Mouse (Mus musculus) lung, embryonic 14.5 days (tissue): ENCODE measurements around the gene Frmd4b. TPM values are rescaled to one million over a fixed set of nuclear protein-coding genes. Genes with fewer than 3 reads are reported as not detected.

Experiments used
- ATAC-seq: fragments of 200-750 bp; cut with Nextera tagmentation; 2 replicates; pipeline ENCODE4 v1.8.0; 2017; ENCODE audit warnings: mild to moderate bottlenecking, moderate TSS enrichment, moderate library complexity; ENCODE audit not compliant: insufficient read depth
- DNase-seq: peaks from one replicate; pipeline ENCODE4 v3.0.0-alpha.2; 2015
- H3K27ac ChIP-seq: fragments of 300-500 bp; sonication (generic); 2 replicates; pipeline ENCODE4 v1.5.1; 2014; ENCODE audit warnings: low read depth, mild to moderate bottlenecking, moderate library complexity
- H3K27me3 ChIP-seq: fragments of 300-500 bp; sonication (generic); 2 replicates; pipeline ENCODE4 v1.6.1; 2014; ENCODE audit warnings: low read length, control low read depth; ENCODE audit not compliant: insufficient read depth
- H3K36me3 ChIP-seq: fragments of 300-500 bp; sonication (generic); 2 replicates; pipeline ENCODE4 v1.6.1; 2014; ENCODE audit warnings: control low read depth; ENCODE audit not compliant: insufficient read depth
- H3K4me1 ChIP-seq: fragments of 300-500 bp; sonication (generic); 2 replicates; pipeline ENCODE4 v1.6.1; 2014; ENCODE audit warnings: antibody characterized with exemption, control low read depth; ENCODE audit not compliant: insufficient read depth
- H3K4me2 ChIP-seq: fragments of 300-500 bp; sonication (generic); 2 replicates; pipeline ENCODE4 v1.6.1; 2014; ENCODE audit warnings: mild to moderate bottlenecking
- H3K4me3 ChIP-seq: fragments of 300-500 bp; sonication (generic); 2 replicates; pipeline ENCODE4 v1.5.1; 2014; ENCODE audit warnings: low read depth, low read length
- H3K9ac ChIP-seq: fragments of 300-500 bp; sonication (generic); 2 replicates; pipeline ENCODE4 v1.6.1; 2014
- H3K9me3 ChIP-seq: fragments of 300-500 bp; sonication (generic); 2 replicates; pipeline ENCODE4 v1.6.1; 2016; ENCODE audit warnings: low read depth, low read length, control low read depth
- CTCF ChIP-seq: IDR thresholded peaks from 2 replicates; pipeline ENCODE4 v1.5.1; 2016; ENCODE audit warnings: antibody characterized with exemption, low read depth
- WGBS: fragments of 180-500 bp; shearing (Covaris S2); extraction: QIAGEN DNeasy Blood & Tissue Kit; methylation state at CpG from one replicate; pipeline ENCODE4 v1.1.7; 2014; 5-methylcytosine and 5-hydroxymethylcytosine counted together
- polyA plus RNA-seq: library from polyadenylated mRNA; unstranded; fragments of >200 nt; fragmentation: Nextera tagmentation; extraction: Ambion mirVana; gene quantifications from 2 replicates; pipeline ENCODE4 v1.2.1, GENCODE M21; 2014

Gene Frmd4b
- polyA plus RNA-seq, 1 experiment from 2014 or later: 20.8 TPM

DNA sequence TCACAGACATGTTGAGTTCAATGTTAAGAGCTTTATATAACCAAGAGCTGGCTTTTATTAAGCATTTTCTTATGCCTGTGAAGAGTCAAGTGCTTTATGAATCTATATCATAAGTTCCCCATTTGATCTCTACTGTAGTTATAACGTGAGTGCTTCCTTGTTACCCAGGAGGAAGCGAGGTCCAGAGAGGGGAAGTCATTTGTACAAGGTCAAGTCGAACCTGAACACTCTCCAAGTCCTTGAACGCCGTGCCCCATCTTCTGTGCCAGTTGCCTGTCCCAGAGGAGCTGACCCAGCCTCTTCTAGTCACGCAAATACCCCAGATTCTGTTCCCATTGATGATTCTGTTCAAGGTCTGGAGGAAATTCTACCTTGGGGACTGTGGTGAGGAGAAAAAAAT, 135.4 kb downstream of the Frmd4b start:
- H3K27me3 ChIP-seq: peaks cover 13% of the 10 kb centered on the region
- no peaks in the 10 kb centered on the region for H3K9me3 ChIP-seq
- no peak overlapping the region for H3K4me2 ChIP-seq
- no peak overlapping the region for H3K4me3 ChIP-seq
- H3K9ac ChIP-seq: no peak overlapping the region
- TF ChIP-seq CTCF: no peak
- H3K27ac ChIP-seq: no peak overlapping the region
- ATAC-seq (no peak), DNase-seq (no peak)
- H3K36me3 ChIP-seq: no peaks in the 10 kb centered on the region
- no peaks in the 10 kb centered on the region; the same call in none of the 2 replicates for H3K4me1 ChIP-seq
- WGBS: 61% methylated on average over 6 of the region's 6 CpGs

DNA sequence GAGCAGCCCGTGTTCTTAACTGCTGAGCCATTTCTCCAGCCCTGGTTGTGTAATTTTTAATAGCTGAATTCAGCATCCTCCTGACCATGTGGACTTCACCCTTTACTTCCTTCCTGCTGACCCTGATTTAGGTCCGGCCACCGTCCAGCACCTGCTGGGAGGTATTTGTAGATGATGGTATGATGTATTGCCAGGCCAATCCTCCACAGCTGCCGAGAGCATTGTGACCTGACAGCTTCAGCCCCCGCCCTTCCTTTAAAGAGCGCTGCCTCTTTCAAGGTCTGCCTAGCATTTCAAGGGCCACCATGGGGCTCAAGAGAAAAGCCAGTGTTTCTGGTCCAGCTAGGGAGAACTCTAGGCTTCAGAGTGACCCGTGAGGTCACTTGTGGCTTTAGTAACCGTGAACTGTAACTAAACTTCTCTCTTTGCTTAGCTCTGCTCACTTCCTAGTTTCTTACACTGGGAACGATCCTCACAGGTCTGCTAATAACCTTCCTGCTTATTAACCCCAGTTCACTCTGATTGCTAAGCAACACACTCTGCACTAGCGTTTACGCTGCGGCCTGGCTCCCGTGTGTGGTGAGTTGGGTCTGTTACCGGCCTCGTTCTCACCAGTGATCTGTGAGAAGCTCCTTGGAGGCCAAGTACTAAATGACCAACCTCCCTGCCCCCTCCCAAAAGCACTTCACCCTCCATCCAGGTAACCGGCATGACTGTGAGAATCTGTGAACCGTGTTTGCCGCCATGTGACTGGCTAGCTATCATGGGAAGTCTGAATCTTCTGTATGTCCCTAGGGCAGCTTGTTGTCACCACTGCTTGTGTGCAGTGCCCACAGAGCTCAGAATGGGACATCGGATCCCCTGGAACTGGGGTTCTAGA, 138.1 kb downstream of the Frmd4b start:
- H3K4me2 ChIP-seq: no peak overlapping the region
- no peak overlapping the region for H3K9ac ChIP-seq
- TF ChIP-seq CTCF: no peak
- WGBS: 57% methylated on average over 19 of the region's 19 CpGs
- H3K9me3 ChIP-seq: no peaks in the 10 kb centered on the region
- no peak overlapping the region for H3K27ac ChIP-seq
- H3K36me3 ChIP-seq: no peaks in the 10 kb centered on the region
- no peaks in the 10 kb centered on the region for H3K27me3 ChIP-seq
- ATAC-seq: no peak
- no peak overlapping the region for H3K4me3 ChIP-seq
- no peaks in the 10 kb centered on the region for H3K4me1 ChIP-seq
- DNase-seq: no peak

DNA sequence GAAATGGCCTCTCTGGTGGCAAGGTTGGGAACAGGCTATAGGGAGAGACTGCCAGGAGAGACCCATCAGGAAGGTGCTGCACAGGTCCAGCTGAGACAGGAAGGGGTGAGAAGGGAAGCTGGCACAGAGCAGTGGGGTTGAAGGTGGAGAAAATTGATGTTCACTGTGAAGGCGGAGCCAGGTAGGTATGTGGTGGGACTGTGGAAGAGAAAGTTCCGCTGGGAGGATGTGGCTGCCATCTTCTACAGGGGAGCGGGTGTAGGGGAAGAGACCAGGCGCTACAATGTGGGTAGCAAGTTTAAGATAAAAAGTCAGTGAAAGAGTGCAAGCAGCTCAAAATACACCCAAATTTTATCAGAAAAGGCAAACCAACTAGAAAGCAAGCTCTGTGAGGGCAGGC, 143.7 kb downstream of the Frmd4b start:
- H3K9ac ChIP-seq: no peak overlapping the region
- DNase-seq (no peak), ATAC-seq (no peak)
- no peaks in the 10 kb centered on the region for H3K27me3 ChIP-seq
- no peaks in the 10 kb centered on the region for H3K4me1 ChIP-seq
- H3K4me2 ChIP-seq: no peak overlapping the region
- no peak overlapping the region for H3K27ac ChIP-seq
- no peaks in the 10 kb centered on the region for H3K9me3 ChIP-seq
- TF ChIP-seq CTCF: no peak
- WGBS: 93% methylated on average over 4 of the region's 4 CpGs
- H3K4me3 ChIP-seq: no peak overlapping the region
- H3K36me3 ChIP-seq: no peaks in the 10 kb centered on the region

DNA sequence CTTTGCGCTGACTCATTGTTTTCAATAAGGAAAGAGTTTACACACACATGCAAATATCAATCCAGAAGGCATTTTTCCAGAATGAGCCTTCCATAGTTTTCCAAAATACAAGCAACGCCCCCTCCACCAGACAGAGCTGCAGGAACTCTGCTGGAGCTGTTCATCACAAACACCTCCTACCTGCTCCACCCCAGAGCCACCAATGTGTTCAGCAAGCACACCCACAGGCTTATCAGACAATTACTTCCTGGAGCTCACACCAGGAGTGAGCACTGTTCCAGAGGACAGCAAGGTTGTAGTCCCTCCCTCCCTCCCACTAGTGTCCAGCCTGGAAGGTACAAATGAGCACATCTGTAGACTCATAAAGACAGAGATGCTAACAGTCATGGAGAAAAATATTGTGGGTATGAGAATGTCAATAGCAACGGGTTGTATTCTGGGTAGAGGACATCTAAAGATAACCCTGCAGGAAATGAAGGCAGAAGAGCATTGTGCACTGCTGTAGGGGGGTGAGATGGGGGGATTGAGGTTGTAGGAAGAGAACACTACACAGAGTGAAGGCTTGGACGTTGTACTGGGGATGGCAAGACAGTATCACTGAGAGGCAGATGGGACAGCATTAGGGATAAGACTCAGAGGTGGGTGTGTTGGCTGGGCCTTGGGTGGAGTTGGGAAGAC, 144.3 kb downstream of the Frmd4b start:
- DNase-seq: no peak
- no peaks in the 10 kb centered on the region for H3K36me3 ChIP-seq
- no peaks in the 10 kb centered on the region for H3K27me3 ChIP-seq
- no peak overlapping the region for H3K4me2 ChIP-seq
- no peak overlapping the region for H3K9ac ChIP-seq
- no peak overlapping the region for H3K4me3 ChIP-seq
- no peak overlapping the region for H3K27ac ChIP-seq
- 66% methylated on average over 4 of the region's 4 CpGs for WGBS
- no peaks in the 10 kb centered on the region for H3K9me3 ChIP-seq
- no peak for TF ChIP-seq CTCF
- H3K4me1 ChIP-seq: no peaks in the 10 kb centered on the region
- ATAC-seq: no peak

DNA sequence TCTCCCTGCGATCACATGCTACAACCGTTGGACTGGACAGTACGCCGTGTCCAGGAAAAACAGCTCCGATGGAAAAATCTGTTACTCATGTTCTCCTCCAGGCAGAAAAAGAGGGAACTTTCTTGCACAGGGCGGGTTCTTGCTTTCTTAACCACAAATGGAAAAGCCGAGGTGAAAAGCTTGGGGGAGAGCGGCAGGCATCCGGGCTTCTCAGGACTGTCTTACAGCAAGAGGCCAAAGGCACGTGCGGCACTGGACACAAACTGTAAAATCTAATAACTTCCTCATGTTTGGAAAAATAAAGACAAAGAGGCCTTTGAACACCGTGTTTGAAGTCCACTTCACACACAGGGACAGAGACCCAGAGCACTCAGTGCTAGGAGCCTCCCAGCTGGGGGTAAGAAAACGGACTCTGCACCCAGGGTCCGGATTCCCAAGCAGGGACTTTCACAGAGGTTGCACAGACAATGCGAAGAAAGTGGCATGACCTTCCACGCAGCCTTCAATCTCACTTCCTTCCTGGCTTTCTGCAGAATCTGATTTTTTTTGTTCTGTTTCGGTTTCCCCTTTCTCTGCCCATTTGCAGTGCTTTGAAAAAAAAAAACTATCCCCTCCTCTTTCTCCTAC, 153.3 kb downstream of the Frmd4b start:
- ATAC-seq (peak; percentile 38; the same call in 1 of the 2 replicates), DNase-seq (peak; percentile 44)
- H3K36me3 ChIP-seq: no peaks in the 10 kb centered on the region
- peak overlapping the region; percentile 7; the same call in 1 of the 2 replicates for H3K4me2 ChIP-seq
- H3K9me3 ChIP-seq: no peaks in the 10 kb centered on the region
- WGBS: 34% methylated on average over 17 of the region's 17 CpGs
- H3K9ac ChIP-seq: 0 out of 2 replicates have a peak overlapping the region, but pooled peaks have one; percentile 14
- no peak for TF ChIP-seq CTCF
- H3K27ac ChIP-seq: peak overlapping the region; percentile 34; the same call in 1 of the 2 replicates
- no peak overlapping the region for H3K4me3 ChIP-seq
- no peaks in the 10 kb centered on the region for H3K27me3 ChIP-seq
- no peaks in the 10 kb centered on the region for H3K4me1 ChIP-seq

DNA sequence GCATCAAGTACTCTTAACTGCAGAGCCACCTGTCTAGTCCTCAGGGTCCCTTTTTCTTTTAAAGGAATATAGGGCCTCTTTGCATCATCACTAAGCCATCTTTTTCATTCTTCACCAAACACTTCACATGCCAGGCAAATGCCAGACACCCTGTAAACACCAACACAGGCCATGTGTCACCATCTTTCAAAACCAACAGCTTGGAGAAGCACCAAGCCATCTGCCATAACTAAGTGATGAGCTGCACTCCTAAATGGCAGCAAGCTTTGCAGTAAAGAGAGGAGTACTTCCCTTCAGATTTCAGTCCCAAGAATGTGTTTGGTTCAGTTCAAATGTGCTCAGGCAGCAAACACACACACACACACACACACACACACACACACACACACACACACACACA, 154.9 kb downstream of the Frmd4b start:
- Histone ChIP-seq H3K27me3 (no peaks in the 10 kb centered on the region), H3K27ac (no peak overlapping the region), H3K4me3 (no peak overlapping the region), H3K4me2 (no peak overlapping the region), H3K9me3 (no peaks in the 10 kb centered on the region), H3K4me1 (no peaks in the 10 kb centered on the region), H3K36me3 (no peaks in the 10 kb centered on the region), H3K9ac (no peak overlapping the region)
- ATAC-seq (no peak), DNase-seq (no peak)
- TF ChIP-seq CTCF: no peak

DNA sequence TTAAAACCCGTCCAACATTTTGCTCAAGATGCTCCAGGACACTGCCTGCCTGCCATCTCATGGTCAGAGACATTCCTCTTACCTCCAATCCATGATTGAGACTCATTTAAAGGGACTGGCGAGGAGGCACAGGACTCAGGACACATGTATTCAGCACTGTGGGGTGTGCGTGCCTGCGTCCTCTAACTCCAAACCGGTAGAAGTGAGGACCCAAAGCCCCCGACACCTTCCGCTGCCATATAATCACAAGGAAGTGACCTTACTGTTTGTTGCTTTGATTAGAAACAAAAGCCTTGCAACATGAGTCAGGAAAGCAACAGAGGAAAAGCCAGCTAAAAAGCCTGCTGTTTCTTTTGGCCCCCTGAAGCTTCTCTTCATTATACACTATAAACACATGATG, 158.2 kb downstream of the Frmd4b start:
- H3K27me3 ChIP-seq: no peaks in the 10 kb centered on the region
- no peak overlapping the region for H3K9ac ChIP-seq
- H3K4me1 ChIP-seq: no peaks in the 10 kb centered on the region
- peak overlapping the region; percentile 31; the same call in 1 of the 2 replicates for H3K27ac ChIP-seq
- H3K4me2 ChIP-seq: peak overlapping the region; percentile 34
- H3K4me3 ChIP-seq: peak overlapping the region; percentile 21
- WGBS: 68% methylated on average over 7 of the region's 7 CpGs
- TF ChIP-seq CTCF: no peak
- ATAC-seq (no peak), DNase-seq (peak; percentile 39)
- H3K36me3 ChIP-seq: no peaks in the 10 kb centered on the region
- no peaks in the 10 kb centered on the region for H3K9me3 ChIP-seq
